8 mouse cellular contexts compared by ENCODE assay signal in genomic region chr12:28431832-28432728, GRCm38 (mm10).
DNase-seq lines count a peak whose midpoint lies in the region; ATAC-seq and TF ChIP-seq lines count a peak whose summit lies in the region.

No protein-coding gene starts in this region.

- no peak overlapping the region for H3K27ac ChIP-seq in heart, adult 2 months
- peak overlapping the region; percentile 9; the same call in 1 of the 2 replicates for H3K27ac ChIP-seq in limb, embryonic 14.5 days (replicated peaks; ENCODE audit: low read depth, low read length)
- peak overlapping the region; percentile 87 for H3K27ac ChIP-seq in neural tube, embryonic 14.5 days (ENCODE audit: low read depth, low read length)

- peak; percentile 15 for DNase-seq in 3134 (ENCODE audit: extremely low read depth, insufficient read length, low spot score)
- DNase-seq in adrenal gland, postnatal 10 days: peak; percentile 77
- DNase-seq in embryo, embryonic 9.5 days (ENCODE audit: extremely low spot score): peak; percentile 88
- peak; percentile 16 to 57 for DNase-seq in heart, adult 2 months
- DNase-seq in kidney, adult 9 months: peak; percentile 55
- DNase-seq in limb, embryonic 14.5 days (ENCODE audit: low spot score): peak; percentile 90
- DNase-seq in thymus, postnatal 4 days: peak; percentile 52

- TF ChIP-seq EP300 in heart, adult 2 months (IDR thresholded peaks at IDR 0.05; ENCODE audit: insufficient read depth, low read depth, low read length): 0 out of 2 replicates have a peak, but pooled peaks have one; percentile 53

- H3K4me1 ChIP-seq in heart, adult 2 months (ENCODE audit: control insufficient read depth, insufficient read depth, low read length): no peaks in the 10 kb centered on the region
- no peaks in the 10 kb centered on the region for H3K4me1 ChIP-seq in limb, embryonic 14.5 days (ENCODE audit: control insufficient read depth, insufficient read depth, low read length)
- 0 out of 2 replicates have a peak, but pooled peaks cover 3% of the 10 kb centered on the region for H3K4me1 ChIP-seq in neural tube, embryonic 14.5 days (ENCODE audit: control insufficient read depth, insufficient read depth, low read length)

- no peaks in the 10 kb centered on the region for H3K79me2 ChIP-seq in heart, adult 2 months (replicated peaks; ENCODE audit: control insufficient read depth, insufficient read depth, low read length)

- intact Hi-C loops in heart, adult 2 months (cut with DNase I): loop anchor here (1.0 to 5.0 kb wide), 3 partner anchors 833 to 1899 kb away; partner anchors contain the start of gene Sox11

- no peaks in the 10 kb centered on the region for H3K36me3 ChIP-seq in heart, adult 2 months (ENCODE audit: control insufficient read depth, insufficient read depth, low read length)
- H3K36me3 ChIP-seq in limb, embryonic 14.5 days (ENCODE audit: control insufficient read depth, insufficient read depth, low read length): no peaks in the 10 kb centered on the region
- no peaks in the 10 kb centered on the region for H3K36me3 ChIP-seq in neural tube, embryonic 14.5 days (ENCODE audit: control insufficient read depth, insufficient read depth, low read length)

- peaks cover 7% of the 10 kb centered on the region for H3K9me3 ChIP-seq in limb, embryonic 14.5 days (ENCODE audit: control insufficient read depth, low read length)
- no peaks in the 10 kb centered on the region; the same call in 1 of the 2 replicates for H3K9me3 ChIP-seq in neural tube, embryonic 14.5 days (ENCODE audit: control insufficient read depth, low read length)

- TF ChIP-seq POLR2A in heart, adult 2 months (IDR thresholded peaks at IDR 0.05; ENCODE audit: insufficient read depth, low read depth, low read length): no peak
- 0 out of 2 replicates have a peak, but pooled peaks have one; percentile 22 for TF ChIP-seq POLR2A in limb, embryonic 14.5 days (IDR thresholded peaks at IDR 0.05; ENCODE audit: borderline replicate concordance, extremely low read depth, insufficient read depth, insufficient read length)

- no peak overlapping the region for H3K4me3 ChIP-seq in heart, adult 2 months
- peak overlapping the region; percentile 24 for H3K4me3 ChIP-seq in limb, embryonic 14.5 days (replicated peaks; ENCODE audit: low read length)
- peak overlapping the region; percentile 30 for H3K4me3 ChIP-seq in neural tube, embryonic 14.5 days (ENCODE audit: low read depth, low read length)

- no peak overlapping the region for H3K9ac ChIP-seq in heart, adult 2 months (ENCODE audit: low read depth, low read length)
- H3K9ac ChIP-seq in limb, embryonic 14.5 days (ENCODE audit: low read depth, low read length, severe bottlenecking): 0 out of 2 replicates have a peak overlapping the region, but pooled peaks have one; percentile 8
- peak overlapping the region; percentile 55 for H3K9ac ChIP-seq in neural tube, embryonic 14.5 days (replicated peaks; ENCODE audit: low read depth, low read length)

- WGBS in heart, adult 2 months: 13% methylated on average over 19 of the region's 19 CpGs
- WGBS in limb, embryonic 14.5 days: 3% methylated on average over 19 of the region's 19 CpGs
- 7% methylated on average over 19 of the region's 19 CpGs for WGBS in neural tube, embryonic 14.5 days

- ATAC-seq in limb, embryonic 14.5 days (ENCODE audit: low FRiP score, low read depth): peak; percentile 63; the same call in 1 of the 2 replicates
- peak; percentile 82 for ATAC-seq in neural tube, embryonic 14.5 days (ENCODE audit: low read depth)

- peak; percentile 77 for TF ChIP-seq CTCF in heart, adult 2 months (IDR thresholded peaks at IDR 0.05)

- peak overlapping the region; percentile 37 for H3K4me2 ChIP-seq in limb, embryonic 14.5 days (replicated peaks; ENCODE audit: low read depth, low read length, severe bottlenecking)
- peak overlapping the region; percentile 61 for H3K4me2 ChIP-seq in neural tube, embryonic 14.5 days (ENCODE audit: low read depth, low read length)

- no peaks in the 10 kb centered on the region for H3K27me3 ChIP-seq in heart, adult 2 months (ENCODE audit: control insufficient read depth, insufficient read depth, low read length)
- H3K27me3 ChIP-seq in limb, embryonic 14.5 days (ENCODE audit: control insufficient read depth, insufficient read depth, low read length): no peaks in the 10 kb centered on the region
- H3K27me3 ChIP-seq in neural tube, embryonic 14.5 days (ENCODE audit: control insufficient read depth, insufficient read depth, low read length): no peaks in the 10 kb centered on the region

Comparison
In these comparisons a context has a peak if more than half of its experiments do, and no peak if none do; other contexts are left out.
1. DNase-seq: peak in every context shown above with its lines; median percentile 90 in limb, embryonic 14.5 days; 88 in embryo, embryonic 9.5 days; 77 in adrenal gland, postnatal 10 days; 55 in kidney, adult 9 months; 52 in thymus, postnatal 4 days; 36 in heart, adult 2 months; 15 in 3134.